In genomic region chr4:46752306-46752705, GRCm38 (mm10) we compare ENCODE assay signal across 17 mouse cellular contexts.
DNase-seq lines count a peak whose midpoint lies in the region; ATAC-seq and TF ChIP-seq lines count a peak whose summit lies in the region.
"Had no signal": no experiment of that assay in that cellular context is flagged by ENCODE, and none has a peak within 500 bp of the region (broad histone marks: within the 10 kb centered on the region; RNA-seq: fewer than 3 reads in every experiment).

No protein-coding gene starts in this region.

- H3K4me2 ChIP-seq in liver, postnatal 0 days (ENCODE audit: low read depth, low read length) = peak overlapping the region; percentile 32; the same call in 1 of the 2 replicates
- H3K4me2 ChIP-seq in liver, embryonic 11.5 days = no peak overlapping the region
- no peak overlapping the region for H3K4me2 ChIP-seq in forebrain, embryonic 12.5 days
- H3K4me2 ChIP-seq: forebrain, embryonic 15.5 days; hindbrain, embryonic 12.5 days; intestine, embryonic 15.5 days; limb, embryonic 13.5 days had no signal

- no peak overlapping the region for H3K4me3 ChIP-seq in liver, postnatal 0 days (ENCODE audit: low read depth, low read length)
- no peak overlapping the region for H3K4me3 ChIP-seq in liver, embryonic 11.5 days (ENCODE audit: low read depth, low read length)
- H3K4me3 ChIP-seq in forebrain, embryonic 12.5 days (replicated peaks) = no peak overlapping the region
- H3K4me3 ChIP-seq: forebrain, embryonic 15.5 days; hindbrain, embryonic 12.5 days; intestine, embryonic 15.5 days; limb, embryonic 13.5 days had no signal

- no peaks in the 10 kb centered on the region for H3K9me3 ChIP-seq in liver, postnatal 0 days (ENCODE audit: low read length)
- H3K9me3 ChIP-seq in liver, embryonic 11.5 days (ENCODE audit: control insufficient read depth, low read length) = no peaks in the 10 kb centered on the region
- no peaks in the 10 kb centered on the region for H3K9me3 ChIP-seq in forebrain, embryonic 12.5 days
- H3K9me3 ChIP-seq: forebrain, embryonic 15.5 days; hindbrain, embryonic 12.5 days; intestine, embryonic 15.5 days; limb, embryonic 13.5 days had no signal

- no peak for TF ChIP-seq EP300 in liver, postnatal 0 days (IDR thresholded peaks at IDR 0.05; ENCODE audit: low read depth)

- no peaks in the 10 kb centered on the region for H3K27me3 ChIP-seq in liver, postnatal 0 days (ENCODE audit: insufficient read depth, low read length)
- H3K27me3 ChIP-seq in liver, embryonic 11.5 days (replicated peaks; ENCODE audit: control insufficient read depth, insufficient read depth, low read length) = no peaks in the 10 kb centered on the region
- no peaks in the 10 kb centered on the region for H3K27me3 ChIP-seq in forebrain, embryonic 12.5 days
- H3K27me3 ChIP-seq: forebrain, embryonic 15.5 days; hindbrain, embryonic 12.5 days; intestine, embryonic 15.5 days had no signal

- no peak for DNase-seq in liver, postnatal 0 days
- DNase-seq in liver, embryonic 11.5 days (ENCODE audit: low spot score) = no peak
- DNase-seq in naive thymus-derived CD4-positive, alpha-beta T cell, adult 2 months (ENCODE audit: low read depth) = peak; percentile 42
- no peak for DNase-seq in retina, postnatal 1 day
- DNase-seq: cerebellum, postnatal 10 days; lung, adult 18-20 months; lung, postnatal 4 days; midbrain, embryonic 14.5 days; spleen, adult 18-20 months had no signal

- no peak for ATAC-seq in liver, postnatal 0 days
- no peak for ATAC-seq in liver, embryonic 11.5 days (replicated peaks; ENCODE audit: low FRiP score)
- peak; percentile 52 for ATAC-seq in granulocyte monocyte progenitor cell, adult 5-6 weeks (replicated peaks; ENCODE audit: poor library complexity, severe bottlenecking)
- no peak for ATAC-seq in erythroblast, adult 5-6 weeks (replicated peaks; ENCODE audit: low FRiP score, poor library complexity, severe bottlenecking)
- no peak for ATAC-seq in forebrain, embryonic 12.5 days (ENCODE audit: low FRiP score)
- ATAC-seq: forebrain, embryonic 15.5 days; intestine, embryonic 15.5 days had no signal

- H3K4me1 ChIP-seq in liver, postnatal 0 days (ENCODE audit: insufficient read depth) = peaks cover 2% of the 10 kb centered on the region; the same call in 1 of the 2 replicates
- no peaks in the 10 kb centered on the region for H3K4me1 ChIP-seq in liver, embryonic 11.5 days (replicated peaks; ENCODE audit: control insufficient read depth, insufficient read depth, low read length)
- H3K4me1 ChIP-seq in forebrain, embryonic 12.5 days = peaks cover 7% of the 10 kb centered on the region; the same call in 1 of the 2 replicates
- H3K4me1 ChIP-seq: limb, embryonic 13.5 days had no signal

- H3K36me3 ChIP-seq in liver, postnatal 0 days (replicated peaks; ENCODE audit: insufficient read depth, low read length) = no peaks in the 10 kb centered on the region
- no peaks in the 10 kb centered on the region for H3K36me3 ChIP-seq in liver, embryonic 11.5 days (ENCODE audit: control insufficient read depth, insufficient read depth, low read length)
- H3K36me3 ChIP-seq in forebrain, embryonic 12.5 days (replicated peaks) = no peaks in the 10 kb centered on the region
- H3K36me3 ChIP-seq: forebrain, embryonic 15.5 days; G1E; hindbrain, embryonic 12.5 days; intestine, embryonic 15.5 days; limb, embryonic 13.5 days had no signal

- 41% methylated on average over 4 of the region's 4 CpGs for WGBS in liver, postnatal 0 days (ENCODE audit: insufficient replicate concordance)
- 49% methylated on average over 4 of the region's 4 CpGs for WGBS in liver, embryonic 11.5 days
- WGBS in forebrain, embryonic 12.5 days = 81% methylated on average over 4 of the region's 4 CpGs

- H3K27ac ChIP-seq in liver, postnatal 0 days (ENCODE audit: low read depth) = 0 out of 2 replicates have a peak overlapping the region, but pooled peaks have one; percentile 52
- no peak overlapping the region for H3K27ac ChIP-seq in liver, embryonic 11.5 days (ENCODE audit: low read depth, low read length)
- H3K27ac ChIP-seq in forebrain, embryonic 12.5 days = no peak overlapping the region
- H3K27ac ChIP-seq: forebrain, embryonic 15.5 days; hindbrain, embryonic 12.5 days; intestine, embryonic 15.5 days; limb, embryonic 13.5 days had no signal

- H3K9ac ChIP-seq in liver, postnatal 0 days (replicated peaks) = no peak overlapping the region
- H3K9ac ChIP-seq in liver, embryonic 11.5 days (ENCODE audit: low read depth, low read length) = no peak overlapping the region
- no peak overlapping the region for H3K9ac ChIP-seq in forebrain, embryonic 12.5 days
- H3K9ac ChIP-seq: forebrain, embryonic 15.5 days; hindbrain, embryonic 12.5 days; intestine, embryonic 15.5 days had no signal

- TF ChIP-seq CTCF in liver, postnatal 0 days (IDR thresholded peaks at IDR 0.05; ENCODE audit: low read depth) = no peak
